Mouse (Mus musculus) heart, adult 18-20 months (tissue): ENCODE measurements around the gene Fscn3. TPM values are rescaled to one million over a fixed set of nuclear protein-coding genes. Genes with fewer than 3 reads are reported as not detected.

ENCODE experiments used
- DNase-seq, 2 experiments: peaks; one replicate each; pipeline ENCODE4 v3.0.0; 2021 to 2022; ENCODE audit warnings: mixed read lengths in 1 of 2
- total RNA-seq, 2 experiments: library from RNA; stranded (reverse); gene quantifications; 2 replicates each; pipeline ENCODE4 v1.2.3; 2021

Gene Fscn3
- total RNA-seq, 2 experiments from 2014 or later: not detected

DNA sequence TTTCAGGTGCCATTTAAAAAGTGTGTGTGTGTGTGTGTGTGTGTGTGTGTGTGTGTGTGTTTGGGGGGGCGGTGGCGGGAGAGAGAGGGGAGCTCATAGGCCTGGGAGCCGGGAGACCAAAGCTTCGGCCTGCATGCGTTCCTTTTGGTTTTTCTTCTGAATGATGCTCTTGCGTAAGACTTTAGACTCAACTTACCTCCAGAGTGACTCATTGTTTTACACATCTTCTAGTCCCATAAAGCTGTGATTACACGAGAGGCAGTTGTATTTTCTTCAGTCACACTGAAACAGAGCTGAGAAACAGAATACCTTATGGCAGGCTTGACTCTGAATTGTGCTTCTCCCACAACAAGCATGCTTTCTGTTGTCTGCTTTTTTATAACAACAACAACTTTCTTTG, 59.3 kb downstream of the Fscn3 start:
- no peak for DNase-seq

Other genes starting within 250 kb of the Fscn3 start
- gene Zfp800, start 29.8 kb upstream of the Fscn3 start, total RNA-seq: 10 to 100 TPM; 10.2 to 14.0 TPM
- 100 to 1,000 TPM; 143 to 170 TPM for gene Arf5, start 4.2 kb upstream of the Fscn3 start, total RNA-seq
- gene Gcc1, start 601 bp downstream of the Fscn3 start, total RNA-seq: 1 to 10 TPM; 8.6 to 9.4 TPM
- gene Pax4, start 21.6 kb downstream of the Fscn3 start, total RNA-seq: not detected
- gene Snd1, start 47.4 kb downstream of the Fscn3 start, total RNA-seq: 10 to 100 TPM; 68.7 to 73.5 TPM